Mouse (Mus musculus) testis, adult 2 months (tissue): ENCODE data around the gene Tmem50a. TPM values are rescaled to one million over a fixed set of nuclear protein-coding genes. Genes with fewer than 3 reads are reported as not detected.

Experiments used
- H3K27ac ChIP-seq: fragments of 200-500 bp; 2 replicates; pipeline ENCODE4 v1.5.1; 2012; ENCODE audit warnings: low read depth, low read length; ENCODE audit not compliant: control insufficient read depth, insufficient read depth
- H3K27me3 ChIP-seq: fragments of 200-500 bp; 2 replicates; pipeline ENCODE4 v1.6.1; 2012; ENCODE audit warnings: mild to moderate bottlenecking, low read length, moderate library complexity; ENCODE audit not compliant: control insufficient read depth, insufficient read depth
- H3K36me3 ChIP-seq: fragments of 200-500 bp; 2 replicates; pipeline ENCODE4 v1.6.1; 2012; ENCODE audit warnings: mild to moderate bottlenecking, low read length; ENCODE audit not compliant: control insufficient read depth, insufficient read depth
- H3K4me1 ChIP-seq: fragments of 200-500 bp; 2 replicates; pipeline ENCODE4 v1.6.1; 2012; ENCODE audit warnings: low read length; ENCODE audit not compliant: control insufficient read depth, insufficient read depth
- H3K4me3 ChIP-seq: fragments of 200-500 bp; 2 replicates; pipeline ENCODE4 v1.5.1; 2012; ENCODE audit warnings: low read depth, mild to moderate bottlenecking, low read length, moderate library complexity, mixed read lengths; ENCODE audit not compliant: control insufficient read depth
- CTCF ChIP-seq: fragments of 200-500 bp; IDR thresholded peaks from 2 replicates; pipeline ENCODE4 v1.5.1; 2012; ENCODE audit warnings: low read depth, mild to moderate bottlenecking, inconsistent platforms, low read length, moderate library complexity; ENCODE audit not compliant: control insufficient read depth, insufficient read depth, insufficient replicate concordance
- POLR2A ChIP-seq: fragments of 200-500 bp; IDR thresholded peaks from 2 replicates; pipeline ENCODE4 v1.6.1; 2012; ENCODE audit warnings: low read depth, mild to moderate bottlenecking, inconsistent platforms, low read length, moderate library complexity; ENCODE audit not compliant: control insufficient read depth
- polyA plus RNA-seq: library from polyadenylated mRNA; depleted of rRNA; stranded (reverse); fragments of >200 nt; gene quantifications from 2 replicates; pipeline ENCODE4 v1.2.3, GENCODE M21; 2012

Gene Tmem50a
- polyA plus RNA-seq, 1 experiment, result 23.0 TPM

DNA sequence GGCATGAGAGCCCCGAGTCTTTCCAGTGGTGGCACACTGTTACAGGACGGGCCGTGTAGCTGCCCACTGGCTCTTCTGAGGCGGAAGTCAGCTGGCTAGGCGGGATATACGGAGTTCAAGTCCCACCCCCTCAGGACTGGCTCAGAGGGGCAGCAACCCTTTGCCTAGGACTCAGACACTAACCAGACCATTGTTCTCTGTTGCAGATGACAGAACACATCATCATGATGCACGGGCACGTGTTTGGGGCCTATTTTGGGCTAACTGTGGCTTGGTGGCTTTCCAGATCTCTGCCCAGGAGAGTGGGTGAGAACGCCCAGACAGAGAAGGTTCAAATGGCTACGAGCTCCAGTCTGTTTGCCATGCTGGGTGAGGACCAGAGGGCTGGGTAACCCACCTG is 31.0 kb downstream of the Tmem50a start:
- TF ChIP-seq POLR2A, result no peak
- TF ChIP-seq CTCF, result no peak
- no peaks in the 10 kb centered on the region for H3K36me3 ChIP-seq
- H3K4me3 ChIP-seq, result no peak overlapping the region
- no peak overlapping the region for H3K27ac ChIP-seq
- peaks cover 6% of the 10 kb centered on the region for H3K4me1 ChIP-seq
- no peaks in the 10 kb centered on the region for H3K27me3 ChIP-seq

DNA sequence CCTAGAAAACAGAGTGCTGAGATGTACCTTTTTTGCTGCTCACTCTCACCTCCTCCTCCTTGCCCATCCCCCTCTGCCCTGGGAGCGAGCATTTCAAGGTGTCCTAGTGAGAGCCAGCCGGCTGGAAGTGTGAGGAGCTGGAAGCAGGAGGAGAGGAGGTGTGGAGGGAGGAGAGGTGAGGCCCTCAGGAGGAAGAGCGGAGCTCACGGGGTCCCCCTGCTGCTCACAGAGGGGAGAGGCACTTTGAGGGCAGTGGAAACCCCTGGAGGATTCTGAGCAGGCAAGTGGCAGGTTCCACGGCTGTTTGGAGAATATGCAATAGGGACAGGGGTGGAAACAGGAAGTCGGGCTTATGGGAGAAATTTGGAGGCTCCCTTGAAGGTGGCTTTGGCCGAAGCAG is 31.6 kb downstream of the Tmem50a start:
- no peak for TF ChIP-seq POLR2A
- peak; percentile 72; the same call in 1 of the 2 replicates for TF ChIP-seq CTCF
- H3K27ac ChIP-seq, result no peak overlapping the region
- no peaks in the 10 kb centered on the region for H3K27me3 ChIP-seq
- H3K4me3 ChIP-seq, result no peak overlapping the region
- no peaks in the 10 kb centered on the region for H3K36me3 ChIP-seq
- peaks cover 6% of the 10 kb centered on the region for H3K4me1 ChIP-seq

DNA sequence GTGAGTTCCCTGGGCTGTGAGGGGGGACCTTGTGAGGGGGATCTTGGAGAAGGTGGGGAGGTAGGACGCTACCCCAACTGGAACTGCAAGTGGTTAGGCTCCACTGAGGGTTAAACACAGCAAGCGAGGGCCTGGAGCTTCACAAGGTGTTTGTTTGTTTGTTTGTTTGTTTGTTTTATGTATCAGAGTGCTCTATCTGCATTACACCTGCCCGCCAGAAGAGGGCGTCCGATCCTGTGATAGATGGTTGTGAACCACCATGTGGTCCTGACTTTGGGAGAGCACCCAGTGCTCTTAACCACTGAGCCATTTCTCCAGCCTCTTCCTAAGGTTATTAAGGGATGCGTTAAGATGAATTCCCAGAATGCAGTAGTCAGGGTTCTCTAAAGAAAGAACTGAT is 34.8 kb downstream of the Tmem50a start:
- no peak overlapping the region for H3K27ac ChIP-seq
- H3K36me3 ChIP-seq, result no peaks in the 10 kb centered on the region
- no peaks in the 10 kb centered on the region for H3K27me3 ChIP-seq
- peak; percentile 59; the same call in 1 of the 2 replicates for TF ChIP-seq CTCF
- no peak for TF ChIP-seq POLR2A
- peaks cover 6% of the 10 kb centered on the region for H3K4me1 ChIP-seq
- H3K4me3 ChIP-seq, result no peak overlapping the region

DNA sequence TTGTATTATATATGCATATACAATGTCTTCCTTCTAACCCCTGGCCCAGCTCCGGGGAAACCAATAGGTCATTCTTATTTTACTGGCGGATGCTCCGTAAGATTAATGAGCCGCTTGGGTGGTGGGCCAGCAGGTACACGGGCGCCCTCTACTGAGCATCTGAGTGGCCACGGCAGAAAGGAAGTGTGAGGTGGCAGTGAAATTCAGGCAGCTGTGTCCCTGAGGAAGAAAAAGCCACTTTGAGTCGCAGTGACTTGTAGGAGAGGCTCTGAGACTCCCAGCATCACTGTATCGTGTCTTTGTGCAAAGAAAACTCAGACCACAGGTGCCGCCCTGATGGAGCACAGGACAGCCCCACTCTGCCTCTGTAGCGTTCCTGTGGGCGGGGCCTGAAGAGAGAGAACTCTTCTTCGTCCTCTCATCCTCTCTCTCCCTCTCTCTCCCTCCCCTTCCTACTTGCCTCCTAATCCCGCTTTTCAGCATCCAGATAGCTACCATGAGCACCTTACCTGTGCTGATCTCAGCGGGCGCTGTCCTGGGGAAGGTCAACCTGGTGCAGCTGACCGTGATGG is 35.3 kb downstream of the Tmem50a start:
- peak; percentile 56 for TF ChIP-seq CTCF
- no peak for TF ChIP-seq POLR2A
- H3K27me3 ChIP-seq, result no peaks in the 10 kb centered on the region
- H3K4me1 ChIP-seq, result peaks cover 6% of the 10 kb centered on the region
- no peak overlapping the region for H3K27ac ChIP-seq
- no peaks in the 10 kb centered on the region for H3K36me3 ChIP-seq
- H3K4me3 ChIP-seq, result peak overlapping the region; percentile 64

DNA sequence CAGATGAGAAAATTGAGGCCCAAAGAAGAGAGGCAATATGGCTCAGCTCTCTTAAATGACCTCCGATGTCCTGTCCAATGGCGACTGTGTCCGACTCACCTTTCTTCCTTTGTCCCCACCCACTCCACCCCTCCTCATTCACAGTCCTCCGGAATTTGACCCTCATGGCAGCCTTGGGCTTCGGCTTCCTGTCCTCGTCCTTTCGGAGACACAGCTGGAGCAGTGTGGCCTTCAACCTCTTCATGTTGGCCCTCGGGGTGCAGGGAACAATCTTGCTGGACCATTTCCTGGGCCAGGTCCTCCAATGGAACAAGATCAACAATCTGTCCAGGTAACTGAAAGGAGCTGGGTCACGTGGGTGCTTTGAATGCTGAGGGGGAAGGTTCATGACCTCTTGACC is 38.7 kb downstream of the Tmem50a start:
- no peak overlapping the region for H3K4me3 ChIP-seq
- no peaks in the 10 kb centered on the region for H3K27me3 ChIP-seq
- H3K27ac ChIP-seq, result no peak overlapping the region
- no peak for TF ChIP-seq CTCF
- no peak for TF ChIP-seq POLR2A
- H3K4me1 ChIP-seq, result peaks cover 6% of the 10 kb centered on the region
- H3K36me3 ChIP-seq, result no peaks in the 10 kb centered on the region

DNA sequence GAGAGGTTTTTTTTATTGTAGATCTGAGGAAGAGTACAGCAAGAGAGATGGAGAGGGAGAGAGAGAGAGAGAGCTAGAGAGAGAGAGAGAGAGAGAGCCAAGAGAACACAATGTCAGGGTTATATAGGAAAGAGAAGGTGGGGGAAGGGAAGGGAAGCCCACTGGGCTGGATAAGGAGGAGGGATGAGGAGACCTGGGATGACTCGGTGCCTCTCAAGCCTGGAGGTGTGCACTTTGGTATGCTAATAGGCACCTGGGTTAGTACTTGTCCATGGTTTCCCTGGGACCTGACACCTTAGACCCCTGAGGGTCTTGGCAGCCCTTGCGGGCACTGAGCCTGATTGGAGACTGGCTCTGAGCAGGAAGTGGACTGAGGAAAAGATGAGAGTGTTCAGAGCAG is 42.9 kb downstream of the Tmem50a start:
- Histone ChIP-seq H3K4me1 (peaks cover 3% of the 10 kb centered on the region), H3K4me3 (no peak overlapping the region), H3K27me3 (no peaks in the 10 kb centered on the region), H3K36me3 (no peaks in the 10 kb centered on the region), H3K27ac (no peak overlapping the region)
- no peak for TF ChIP-seq CTCF

DNA sequence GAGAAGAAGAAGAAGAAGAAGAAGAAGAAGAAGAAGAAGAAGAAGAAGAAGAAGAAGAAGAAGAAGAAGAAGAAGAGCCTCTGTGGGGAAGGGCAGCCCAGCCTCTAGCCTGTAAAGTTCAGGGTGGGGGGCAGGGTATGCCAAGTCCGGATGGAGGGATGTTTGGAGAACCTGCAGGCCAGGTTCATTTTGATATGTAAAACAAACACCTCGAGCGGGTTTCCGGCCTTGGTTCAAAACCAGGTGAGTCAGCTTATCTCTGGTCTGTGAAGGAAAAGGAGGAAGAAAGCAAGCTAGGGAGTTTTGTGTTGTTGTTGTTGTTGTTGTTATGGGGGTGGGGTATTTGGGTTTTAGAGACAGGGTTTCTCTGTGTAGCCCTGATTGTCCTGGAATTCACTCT is 43.3 kb downstream of the Tmem50a start:
- H3K27me3 ChIP-seq, result no peaks in the 10 kb centered on the region
- H3K27ac ChIP-seq, result no peak overlapping the region
- H3K4me3 ChIP-seq, result no peak overlapping the region
- H3K36me3 ChIP-seq, result no peaks in the 10 kb centered on the region
- peaks cover 3% of the 10 kb centered on the region for H3K4me1 ChIP-seq
- TF ChIP-seq POLR2A (no peak), CTCF (no peak)
